Mouse (Mus musculus): ENCODE measurements around the gene Fth1.

DNA sequence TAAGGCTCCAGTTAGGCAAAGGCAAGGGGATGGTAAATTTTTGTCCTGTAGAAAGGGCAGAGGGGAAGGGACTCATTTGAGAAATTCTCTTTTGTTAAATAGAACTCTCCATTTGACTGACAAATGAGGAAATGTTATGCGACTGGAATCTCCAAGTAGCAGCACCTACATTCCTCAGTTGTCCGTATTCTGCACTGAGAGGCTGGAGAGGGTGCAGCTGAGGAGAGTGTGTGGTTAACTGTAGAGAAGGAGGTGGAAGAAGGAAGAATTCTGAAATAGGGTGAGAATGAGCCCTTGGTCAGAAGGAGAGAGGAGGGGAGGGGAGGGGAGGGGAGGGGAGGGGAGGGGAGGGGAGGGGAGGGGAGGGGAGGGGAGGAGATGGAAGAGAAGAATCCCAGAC lies 46.5 kb upstream of the Fth1 start:
- TF ChIP-seq CTCF (IDR thresholded peaks at IDR 0.05; ENCODE audit: borderline replicate concordance, extremely low read depth, insufficient read depth, insufficient read length) (no peak), POLR2A (IDR thresholded peaks at IDR 0.05; ENCODE audit: borderline replicate concordance, extremely low read depth, insufficient read depth, insufficient read length, poor library complexity, severe bottlenecking) (no peak)
